Mouse (Mus musculus): ENCODE measurements at regions not wholly inside any gene's neighbourhood (a gene's known extent, or its start where the extent isn't known, plus 50 kb on each side); places are given as distances from the start of the nearest gene placed in this dataset.
"Not testable (repeated sequence)": the region's sequence is repeated elsewhere in the genome, so short reads cannot be mapped to it uniquely, and the experiment has no call there.

GRCm38 (mm10) chr17:29434074-29434944 lies 56.2 kb upstream of the Pim1 start:
- H3K27ac ChIP-seq (replicated peaks; ENCODE audit: insufficient read depth, low read depth, low read length) = no peak overlapping the region
- TF ChIP-seq CTCF (IDR thresholded peaks at IDR 0.05; ENCODE audit: low read depth, low read length) = no peak
- TF ChIP-seq POLR2A (IDR thresholded peaks at IDR 0.05; ENCODE audit: extremely low read depth, insufficient read depth, low read length) = no peak
- WGBS = 93% methylated on average over 20 of the region's 20 CpGs
- H3K9ac ChIP-seq (ENCODE audit: low read depth, low read length) = no peak overlapping the region
- no peaks in the 10 kb centered on the region for H3K27me3 ChIP-seq (ENCODE audit: control insufficient read depth, insufficient read depth, low read length)
- H3K4me3 ChIP-seq (ENCODE audit: insufficient read depth, low read depth, low read length) = no peak overlapping the region
- peaks cover 11% of the 10 kb centered on the region for H3K4me1 ChIP-seq (ENCODE audit: control insufficient read depth, insufficient read depth, low read length)
- DNase-seq (ENCODE audit: extremely low read depth, low read depth, low spot score) = no peak
- H3K36me3 ChIP-seq (ENCODE audit: control insufficient read depth, insufficient read depth, low read length) = no peaks in the 10 kb centered on the region
- no peaks in the 10 kb centered on the region for H3K79me2 ChIP-seq (ENCODE audit: control insufficient read depth, insufficient read depth, low read length)

DNA sequence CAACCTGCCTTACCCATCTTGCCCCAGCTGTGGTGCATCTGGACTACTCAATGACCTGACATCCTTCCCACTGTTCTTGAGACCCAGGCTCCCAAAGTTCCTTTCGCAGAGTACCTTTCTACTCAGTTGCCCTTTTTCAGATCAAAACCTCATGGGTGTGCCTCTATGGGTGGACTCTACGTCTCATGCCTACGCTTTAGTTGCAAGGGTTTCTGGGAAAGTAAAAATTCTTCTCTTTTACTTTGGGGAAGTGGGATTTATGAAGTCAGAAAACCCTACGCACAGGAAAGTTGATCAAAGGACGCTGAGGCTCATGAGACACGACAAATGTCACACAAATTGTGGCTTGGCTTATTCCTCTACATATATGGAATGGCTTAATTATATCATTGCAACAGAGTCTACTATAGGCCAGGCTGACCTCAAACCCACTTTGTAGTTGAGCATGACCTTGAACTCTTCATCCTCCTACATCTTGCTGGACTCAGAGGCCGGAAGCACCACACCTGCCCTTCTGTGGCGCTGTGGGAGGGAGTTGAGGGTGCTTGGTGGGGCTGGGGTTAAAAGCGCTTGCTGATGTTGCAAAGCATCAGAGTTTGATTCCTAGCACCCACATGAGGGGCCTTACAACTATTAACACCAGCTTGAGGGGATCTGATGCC lies 55.1 kb upstream of the Pim1 start:
- no peaks in the 10 kb centered on the region for H3K79me2 ChIP-seq (ENCODE audit: control insufficient read depth, insufficient read depth, low read length)
- peaks cover 18% of the 10 kb centered on the region for H3K4me1 ChIP-seq (ENCODE audit: control insufficient read depth, insufficient read depth, low read length)
- no peaks in the 10 kb centered on the region for H3K27me3 ChIP-seq (ENCODE audit: control insufficient read depth, insufficient read depth, low read length)
- H3K36me3 ChIP-seq (ENCODE audit: control insufficient read depth, insufficient read depth, low read length) = no peaks in the 10 kb centered on the region
- no peak for TF ChIP-seq POLR2A (IDR thresholded peaks at IDR 0.05; ENCODE audit: extremely low read depth, insufficient read depth, low read length)
- no peak for TF ChIP-seq CTCF (IDR thresholded peaks at IDR 0.05; ENCODE audit: low read depth, low read length)
- H3K27ac ChIP-seq (replicated peaks; ENCODE audit: insufficient read depth, low read depth, low read length) = no peak overlapping the region
- no peak for DNase-seq (ENCODE audit: extremely low read depth, low read depth, low spot score)
- H3K4me3 ChIP-seq (ENCODE audit: insufficient read depth, low read depth, low read length) = no peak overlapping the region
- 93% methylated on average over 9 of the region's 9 CpGs for WGBS
- no peak overlapping the region for H3K9ac ChIP-seq (ENCODE audit: low read depth, low read length)

DNA sequence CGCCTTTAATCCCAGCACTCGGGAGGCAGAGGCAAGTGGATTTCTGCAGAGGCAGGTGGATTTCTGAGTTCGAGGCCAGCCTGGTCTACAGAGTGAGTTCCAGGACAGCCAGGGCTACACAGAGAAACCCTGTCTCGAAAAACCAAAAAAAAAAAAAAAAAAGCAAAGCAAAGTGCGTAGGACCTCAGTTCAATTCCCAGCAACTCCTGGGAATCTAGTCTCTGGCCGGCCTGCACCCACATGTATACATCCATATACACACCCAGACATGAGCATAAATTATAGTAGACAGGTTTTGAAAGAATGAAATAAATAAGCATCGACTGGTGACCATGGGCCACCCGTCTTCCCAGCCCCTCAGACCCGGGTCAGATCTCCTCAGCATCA lies 54.1 kb upstream of the Pim1 start:
- not testable (repeated sequence) for H3K27me3 ChIP-seq (ENCODE audit: control insufficient read depth, insufficient read depth, low read length); H3K79me2 ChIP-seq (ENCODE audit: control insufficient read depth, insufficient read depth, low read length); H3K27ac ChIP-seq (replicated peaks; ENCODE audit: insufficient read depth, low read depth, low read length); DNase-seq (ENCODE audit: extremely low read depth, low read depth, low spot score); H3K9ac ChIP-seq (ENCODE audit: low read depth, low read length); H3K4me3 ChIP-seq (ENCODE audit: insufficient read depth, low read depth, low read length); H3K36me3 ChIP-seq (ENCODE audit: control insufficient read depth, insufficient read depth, low read length)
- peaks cover 21% of the 10 kb centered on the region for H3K4me1 ChIP-seq (ENCODE audit: control insufficient read depth, insufficient read depth, low read length)
- 87% methylated on average over 9 of the region's 9 CpGs for WGBS

DNA sequence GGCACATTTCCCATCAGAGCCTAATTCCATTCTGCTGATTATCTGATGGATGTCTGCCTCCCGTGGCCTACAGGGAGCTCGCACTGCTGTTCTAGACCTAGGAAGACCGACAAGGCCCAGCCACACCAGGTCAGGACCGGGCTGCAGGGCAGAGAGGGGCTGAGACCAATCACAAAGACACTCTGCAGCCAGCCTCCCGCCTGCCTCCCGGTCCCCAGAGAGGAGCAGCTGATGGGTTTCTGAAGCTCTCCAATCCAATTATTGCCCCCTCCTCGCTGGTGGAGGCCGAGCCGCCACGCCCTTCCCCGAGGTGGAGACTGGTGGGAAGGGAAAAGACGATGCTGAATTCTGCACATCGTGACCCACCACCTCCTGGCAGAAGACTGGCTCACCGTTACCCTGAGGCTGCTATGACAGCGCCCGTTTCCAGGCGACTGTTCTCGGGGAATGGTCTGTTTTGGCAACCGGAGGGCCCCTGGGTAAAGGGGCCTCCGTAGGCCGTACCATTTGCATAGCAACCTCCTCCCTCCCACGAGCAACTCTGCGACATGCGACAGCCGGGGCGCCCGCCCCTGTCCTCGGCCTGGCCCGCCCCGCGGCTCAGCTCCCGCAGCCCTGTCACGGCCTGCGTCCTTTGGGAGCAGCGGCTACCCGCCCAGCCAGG lies 53.5 kb upstream of the Pim1 start:
- 29% methylated on average over 36 of the region's 36 CpGs for WGBS
- Histone ChIP-seq H3K4me3 (ENCODE audit: insufficient read depth, low read depth, low read length) (peak overlapping the region; percentile 51), H3K79me2 (ENCODE audit: control insufficient read depth, insufficient read depth, low read length) (no peaks in the 10 kb centered on the region), H3K9ac (ENCODE audit: low read depth, low read length) (peak overlapping the region; percentile 61), H3K4me1 (ENCODE audit: control insufficient read depth, insufficient read depth, low read length) (peaks cover 21% of the 10 kb centered on the region), H3K27me3 (ENCODE audit: control insufficient read depth, insufficient read depth, low read length) (no peaks in the 10 kb centered on the region), H3K36me3 (ENCODE audit: control insufficient read depth, insufficient read depth, low read length) (no peaks in the 10 kb centered on the region), H3K27ac (replicated peaks; ENCODE audit: insufficient read depth, low read depth, low read length) (peak overlapping the region; percentile 2; the same call in 1 of the 2 replicates)
- 0 out of 2 replicates have a peak, but pooled peaks have one; percentile 4 for TF ChIP-seq POLR2A (IDR thresholded peaks at IDR 0.05; ENCODE audit: extremely low read depth, insufficient read depth, low read length)
- no peak for TF ChIP-seq CTCF (IDR thresholded peaks at IDR 0.05; ENCODE audit: low read depth, low read length)
- no peak for DNase-seq (ENCODE audit: extremely low read depth, low read depth, low spot score)

DNA sequence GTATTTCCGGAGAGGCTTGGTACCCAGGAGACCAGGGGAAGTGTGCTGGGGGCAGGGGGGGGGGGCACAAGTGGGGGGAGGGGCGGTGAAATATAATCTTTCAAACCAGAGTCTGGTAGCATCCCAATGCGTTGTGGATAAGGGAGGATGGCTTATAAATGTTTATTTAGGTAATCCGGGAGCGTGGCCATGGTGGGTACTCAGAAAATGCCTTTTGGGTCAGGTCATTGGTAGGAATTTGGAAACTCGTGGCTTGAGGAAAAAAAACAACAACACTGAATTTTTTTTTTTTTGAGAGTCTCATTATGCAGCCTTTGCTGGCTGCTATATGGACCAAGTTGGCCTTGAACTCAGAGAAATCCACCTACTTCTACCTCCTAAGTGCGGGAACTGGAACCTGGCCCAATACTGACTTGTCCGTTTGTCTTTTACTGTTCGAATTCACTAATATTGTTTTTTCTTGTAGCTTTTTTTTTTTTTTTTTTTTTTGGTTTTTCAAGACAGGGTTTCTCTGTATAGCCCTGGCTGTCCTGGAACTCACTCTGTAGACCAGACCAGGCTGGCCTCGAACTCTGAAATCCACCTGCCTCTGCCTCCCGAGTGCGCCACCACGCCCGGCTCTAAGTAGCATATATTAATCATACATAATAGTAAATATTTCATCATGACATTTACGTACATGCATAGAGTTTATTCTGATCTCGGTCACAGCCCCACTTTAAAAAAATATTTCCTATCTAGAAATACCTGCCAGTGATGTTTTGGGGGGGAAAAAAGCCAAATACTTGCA lies 52.8 kb upstream of the Pim1 start:
- H3K36me3 ChIP-seq (ENCODE audit: control insufficient read depth, insufficient read depth, low read length) = no peaks in the 10 kb centered on the region
- no peak overlapping the region for H3K27ac ChIP-seq (replicated peaks; ENCODE audit: insufficient read depth, low read depth, low read length)
- no peak for TF ChIP-seq CTCF (IDR thresholded peaks at IDR 0.05; ENCODE audit: low read depth, low read length)
- no peak for TF ChIP-seq POLR2A (IDR thresholded peaks at IDR 0.05; ENCODE audit: extremely low read depth, insufficient read depth, low read length)
- WGBS = 37% methylated on average over 16 of the region's 16 CpGs
- H3K79me2 ChIP-seq (ENCODE audit: control insufficient read depth, insufficient read depth, low read length) = no peaks in the 10 kb centered on the region
- no peak for DNase-seq (ENCODE audit: extremely low read depth, low read depth, low spot score)
- H3K4me3 ChIP-seq (ENCODE audit: insufficient read depth, low read depth, low read length) = peak overlapping the region; percentile 51; the same call in 1 of the 2 replicates
- H3K4me1 ChIP-seq (ENCODE audit: control insufficient read depth, insufficient read depth, low read length) = peaks cover 22% of the 10 kb centered on the region
- H3K9ac ChIP-seq (ENCODE audit: low read depth, low read length) = peak overlapping the region; percentile 61; the same call in 1 of the 2 replicates
- H3K27me3 ChIP-seq (ENCODE audit: control insufficient read depth, insufficient read depth, low read length) = no peaks in the 10 kb centered on the region
